Mouse (Mus musculus): ENCODE measurements around the gene Pnma1. TPM values are rescaled to one million over a fixed set of nuclear protein-coding genes. Genes with fewer than 3 reads are reported as not detected.
"Not testable (repeated sequence)": the region's sequence is repeated elsewhere in the genome, so short reads cannot be mapped to it uniquely, and the experiment has no call there.

Gene Pnma1
- total RNA-seq, 2 experiments from 2014 or later: 7.0 to 8.5 TPM

- intact Hi-C loops (cut with DNase I): no loop called here
- no peak for DNase-seq (ENCODE audit: extremely low spot score in 1 of 2, low spot score in 2 of 2)
Observed at GRCm38 (mm10) chr12:84128576-84128975, 19.7 kb downstream of the Pnma1 start.

GRCm38 (mm10) chr12:84126899-84127298, 21.4 kb downstream of the Pnma1 start:
- DNase-seq (ENCODE audit: extremely low spot score in 1 of 2, low spot score in 2 of 2): no peak
- intact Hi-C loops (cut with DNase I): no loop called here

DNA sequence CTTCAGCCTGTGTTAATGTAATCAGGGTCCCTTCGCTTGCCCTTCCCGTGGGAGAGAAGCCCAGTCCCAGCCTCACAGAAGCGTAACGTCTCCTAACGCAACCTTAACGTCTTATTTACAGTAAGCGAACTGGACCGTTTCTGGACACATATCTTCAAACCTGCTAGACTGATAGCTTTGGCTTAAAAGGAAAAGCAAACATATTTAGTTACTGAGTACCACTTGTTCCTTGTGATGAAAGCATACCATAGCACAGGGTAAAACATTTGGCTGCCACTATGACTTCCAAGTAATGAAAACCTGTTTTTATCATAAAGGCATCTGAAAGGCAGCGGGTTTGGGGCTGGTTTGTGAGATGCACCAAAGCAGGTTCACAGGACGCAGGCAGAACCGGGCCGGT, 22.4 kb downstream of the Pnma1 start:
- intact Hi-C loops (cut with DNase I): no loop called here
- DNase-seq (ENCODE audit: extremely low spot score in 1 of 2, low spot score in 2 of 2): no peak

DNA sequence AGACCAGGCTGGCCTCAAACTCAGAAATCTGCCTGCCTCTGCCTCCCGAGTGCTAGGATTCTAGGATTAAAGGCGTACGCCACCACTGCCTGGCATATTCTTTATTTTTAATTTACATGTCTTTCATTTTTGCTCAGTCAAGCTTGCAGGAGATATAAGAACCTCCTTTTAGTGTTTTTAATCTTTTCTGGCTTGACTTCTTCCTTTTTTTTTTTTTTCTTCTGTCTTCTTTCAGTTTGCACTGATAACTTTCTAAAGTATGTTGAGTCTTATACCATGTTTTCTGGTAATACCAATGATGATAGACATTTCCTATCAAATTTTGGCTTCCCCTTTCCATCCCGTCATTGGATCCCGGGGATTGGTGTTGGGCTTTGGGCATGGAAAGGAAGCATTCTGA, 28.7 kb downstream of the Pnma1 start:
- intact Hi-C loops (cut with DNase I): no loop called here
- no peak for DNase-seq (ENCODE audit: extremely low spot score in 1 of 2, low spot score in 2 of 2)

DNA sequence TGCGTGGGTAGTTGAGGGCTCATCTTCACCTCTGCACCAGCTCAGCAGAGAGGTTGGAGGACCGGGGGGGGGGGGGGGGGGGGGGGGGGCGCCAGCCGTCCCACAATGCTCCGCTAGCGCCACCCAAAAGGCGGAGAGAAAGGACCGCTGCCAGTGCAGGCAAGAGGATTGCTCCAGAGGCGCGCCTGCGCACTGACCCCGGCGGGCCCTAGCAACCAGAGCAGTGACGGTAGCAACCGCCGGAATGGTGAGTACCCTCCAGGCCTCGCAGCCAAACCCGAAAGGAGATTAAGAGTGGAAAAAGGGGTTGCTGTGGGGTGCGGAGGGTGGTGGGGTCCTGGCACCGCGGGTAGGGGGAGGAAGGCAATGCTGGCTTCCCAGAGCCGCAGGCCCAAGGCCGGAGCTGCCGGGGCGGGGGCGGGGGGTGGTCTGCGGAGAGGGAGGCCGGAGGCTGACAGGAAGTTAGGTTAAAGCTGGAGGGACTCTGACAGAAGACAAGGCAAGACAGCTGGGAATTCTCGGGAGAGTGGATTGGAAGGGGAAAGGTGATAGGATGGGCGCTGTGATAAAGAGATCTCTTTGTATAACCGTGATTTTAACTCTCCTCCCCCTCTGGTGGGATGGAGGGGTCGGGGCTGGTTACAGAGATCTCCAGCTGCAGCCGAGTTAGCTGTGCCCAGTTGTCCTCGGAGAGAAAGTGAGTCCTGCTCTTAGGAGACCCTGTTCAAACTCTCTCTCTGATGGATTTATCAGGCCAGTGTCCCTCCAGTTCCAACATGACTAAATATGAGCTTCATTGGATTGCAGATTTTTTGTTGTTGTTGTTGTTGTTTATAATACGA, 33.9 kb downstream of the Pnma1 start, which contains the start of gene Dnal1:
Dnal1 (plus strand) TSS at position 214 of the 842 bp plus-strand sequence.
- intact Hi-C loops (cut with DNase I): no loop called here
- peak; percentile 86 to 95 for DNase-seq (ENCODE audit: extremely low spot score in 1 of 2, low spot score in 2 of 2)

DNA sequence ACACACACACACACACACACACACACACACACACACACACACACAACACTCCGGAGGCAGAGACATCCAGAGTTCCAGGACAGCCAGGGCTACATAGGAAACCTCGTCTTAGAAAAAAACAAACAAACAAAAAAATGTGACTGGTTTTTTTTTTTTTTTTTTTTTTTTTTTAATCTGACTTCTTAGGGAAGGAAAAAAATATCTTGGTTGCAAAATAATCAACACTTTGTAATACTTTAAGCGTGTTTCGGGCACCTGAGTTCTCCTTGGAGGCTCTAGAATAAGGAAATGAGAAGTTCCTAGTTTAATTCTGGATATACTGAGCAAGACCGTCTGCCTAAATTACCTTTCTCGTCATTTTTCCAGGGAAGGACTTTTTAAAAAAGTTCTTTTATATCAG, 34.6 kb downstream of the Pnma1 start:
- intact Hi-C loops (cut with DNase I): no loop called here
- no peak for DNase-seq (ENCODE audit: extremely low spot score in 1 of 2, low spot score in 2 of 2)

DNA sequence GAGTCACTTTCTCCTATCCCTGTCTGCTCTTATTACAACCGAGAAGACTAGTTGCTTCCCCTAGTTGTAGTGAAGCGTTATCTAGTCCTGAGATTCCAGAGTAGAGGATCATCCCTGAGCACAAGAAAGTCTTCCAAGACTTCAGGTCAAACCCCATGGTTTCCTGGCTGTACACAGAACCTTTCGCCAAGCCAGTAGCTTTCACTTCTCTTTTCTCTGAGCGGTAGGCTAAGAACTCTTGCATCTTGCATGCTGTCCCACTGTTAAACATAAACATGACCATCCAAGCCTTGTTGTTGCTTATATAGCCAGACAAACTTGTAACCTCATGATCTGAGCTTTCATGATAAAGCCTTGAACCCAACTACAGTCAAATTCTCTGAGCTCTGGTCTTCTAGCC, 37.5 kb downstream of the Pnma1 start:
- no peak for DNase-seq (ENCODE audit: extremely low spot score in 1 of 2, low spot score in 2 of 2)
- intact Hi-C loops (cut with DNase I): no loop called here

DNA sequence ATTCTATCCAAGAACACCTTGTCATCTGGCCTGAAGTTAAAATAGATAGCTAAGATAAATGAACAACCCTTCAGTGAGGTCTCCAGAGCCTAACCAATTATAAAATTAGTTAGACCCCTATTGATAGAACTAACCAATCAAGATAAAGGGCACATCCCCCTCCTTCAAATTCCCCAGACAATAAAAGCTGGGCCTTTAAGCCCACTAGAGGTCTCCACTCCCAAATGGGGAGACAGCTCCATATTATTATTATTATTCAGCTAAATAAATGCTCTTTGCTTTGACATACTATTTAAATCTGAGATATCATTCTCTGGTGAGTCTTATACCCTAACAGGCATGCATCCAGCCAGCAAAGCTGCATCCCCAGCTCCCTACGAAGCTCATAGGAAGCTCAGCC, 38.4 kb downstream of the Pnma1 start:
- DNase-seq (ENCODE audit: extremely low spot score in 1 of 2, low spot score in 2 of 2): no peak
- intact Hi-C loops (cut with DNase I): no loop called here

- intact Hi-C loops (cut with DNase I): no loop called here
- DNase-seq (ENCODE audit: extremely low spot score in 1 of 2, low spot score in 2 of 2): no peak
Observed at GRCm38 (mm10) chr12:84107692-84108091, 40.6 kb downstream of the Pnma1 start.

DNA sequence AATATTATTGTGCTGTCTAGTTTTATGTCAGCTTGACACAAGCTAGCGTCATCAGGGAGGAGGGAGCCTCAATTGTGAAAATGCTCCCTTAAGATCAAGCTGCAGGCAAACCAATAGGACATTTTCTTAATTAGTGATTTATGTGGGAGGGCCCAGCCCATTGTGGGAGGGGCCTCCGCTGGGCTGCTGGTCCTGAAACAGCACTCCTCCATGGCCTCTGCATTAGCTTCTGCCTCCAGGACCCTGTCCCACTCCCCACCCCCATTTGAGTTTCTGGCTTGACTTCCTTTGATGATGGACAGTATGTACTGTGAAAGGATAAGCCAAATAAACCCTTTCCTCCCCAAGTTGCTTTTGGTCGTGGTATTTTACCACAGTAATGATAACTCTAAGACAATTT, 41.3 kb downstream of the Pnma1 start:
- intact Hi-C loops (cut with DNase I): no loop called here

DNA sequence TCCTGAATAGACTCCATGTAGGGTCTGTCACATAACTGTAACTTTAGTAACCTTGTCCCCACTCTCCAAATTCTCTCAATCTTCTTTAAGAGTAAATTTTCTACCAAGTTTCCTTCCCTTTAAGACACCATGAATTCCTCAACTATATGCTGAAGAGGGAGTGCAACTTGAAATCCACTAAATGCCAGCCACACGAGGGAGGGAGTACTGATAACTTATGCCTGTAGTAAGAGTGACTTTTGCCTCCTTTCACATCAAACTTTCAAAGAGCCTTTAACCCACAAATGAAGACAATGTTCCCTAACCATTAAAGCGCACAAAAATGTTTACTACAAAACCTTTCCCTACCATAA, 46.8 kb downstream of the Pnma1 start:
- intact Hi-C loops (cut with DNase I): no loop called here

More for the DNA sequence above, 41.3 kb downstream of the Pnma1 start:
- no peak for DNase-seq (ENCODE audit: extremely low spot score in 1 of 2, low spot score in 2 of 2)

GRCm38 (mm10) chr12:84100604-84101492, 47.4 kb downstream of the Pnma1 start, which contains the start of gene Acot6:
TSS of gene Acot6 (plus strand) at chr12:84100654.
- peak; percentile 9 to 63 for DNase-seq (ENCODE audit: extremely low spot score in 1 of 2, low spot score in 2 of 2)
- intact Hi-C loops (cut with DNase I): not testable (repeated sequence)

More for the DNA sequence above, 46.8 kb downstream of the Pnma1 start:
- no peak for DNase-seq (ENCODE audit: extremely low spot score in 1 of 2, low spot score in 2 of 2)

- intact Hi-C loops (cut with DNase I): no loop called here
- no peak for DNase-seq (ENCODE audit: extremely low spot score in 1 of 2, low spot score in 2 of 2)
Observed at GRCm38 (mm10) chr12:84100071-84100470, 48.2 kb downstream of the Pnma1 start.

DNA sequence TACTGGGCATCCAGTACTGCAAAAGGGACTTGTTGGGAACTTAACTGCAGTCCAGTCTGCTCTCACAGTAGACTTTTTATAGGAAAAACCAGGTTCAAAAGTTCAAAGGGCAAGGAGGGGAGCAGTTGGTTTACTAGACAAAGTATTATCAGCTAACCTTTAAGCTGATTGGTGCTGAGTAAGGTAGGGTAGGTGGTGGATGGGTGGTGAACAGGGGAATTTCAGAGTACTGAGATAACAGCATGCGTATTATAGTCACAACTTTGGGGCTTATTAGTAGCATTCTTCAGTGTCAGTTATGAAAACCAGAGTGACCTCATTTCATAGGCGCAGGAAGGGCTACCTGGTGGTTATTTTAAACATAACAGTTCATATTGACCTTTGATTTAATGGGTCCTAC, 48.7 kb downstream of the Pnma1 start:
- intact Hi-C loops (cut with DNase I): no loop called here
- DNase-seq (ENCODE audit: extremely low spot score in 1 of 2, low spot score in 2 of 2): no peak

Other genes starting within 250 kb of the Pnma1 start
- gene Numb, start 226.6 kb downstream of the Pnma1 start, total RNA-seq (2021): 10 to 100 TPM; 30.6 to 32.3 TPM
- gene Riox1, start 197.9 kb downstream of the Pnma1 start, total RNA-seq (2021): 10 to 100 TPM; 16.6 to 17.1 TPM
- gene Heatr4, start 163.6 kb downstream of the Pnma1 start, total RNA-seq (2021): not detected
- 1 to 10 TPM; 7.6 to 7.7 TPM for gene Acot2, start 160.6 kb downstream of the Pnma1 start, total RNA-seq (2021)
- gene Acot1, start 139.0 kb downstream of the Pnma1 start, total RNA-seq (2021): 10 to 100 TPM; 18.6 to 20.2 TPM
- 1 to 10 TPM; 2.3 to 3.0 TPM for gene Acot4, start 110.1 kb downstream of the Pnma1 start, total RNA-seq (2021)
- not detected for gene Gm49366, start 109.6 kb downstream of the Pnma1 start, total RNA-seq (2021)
- 1 to 10 TPM; 1.2 to 1.4 TPM for gene Acot3, start 96.3 kb downstream of the Pnma1 start, total RNA-seq (2021)
- gene Acot5, start 79.2 kb downstream of the Pnma1 start, total RNA-seq (2021): 1 to 10 TPM; 3.6 to 3.9 TPM
- gene Acot6, start 47.8 kb downstream of the Pnma1 start, total RNA-seq (2021): 1 to 10 TPM; 3.2 to 3.3 TPM
- gene Dnal1, start 34.1 kb downstream of the Pnma1 start, total RNA-seq (2021): 100 to 1,000 TPM in 1 of 2 experiments, 10 to 100 TPM in 1; 99.1 to 107 TPM
- 10 to 100 TPM; 12.3 to 13.5 TPM for gene Elmsan1, start 70.4 kb upstream of the Pnma1 start, total RNA-seq (2021)
- 10 to 100 TPM; 29.7 to 33.7 TPM for gene Ptgr2, start 136.7 kb upstream of the Pnma1 start, total RNA-seq (2021)
- gene Zfp410, start 168.4 kb upstream of the Pnma1 start, total RNA-seq (2021): 10 to 100 TPM; 35.0 to 36.5 TPM
- gene Coq6, start 213.2 kb upstream of the Pnma1 start, total RNA-seq (2021): 10 to 100 TPM; 21.8 to 22.4 TPM
- gene Fam161b, start 213.3 kb upstream of the Pnma1 start, total RNA-seq (2021): 1 to 10 TPM; 9.6 TPM

Data from left cerebral cortex, postnatal 10 days (tissue).